Mouse (Mus musculus): ENCODE results near the gene Anp32b.
A peak's percentile ranks its signal among the peaks of the same experiment; 100 is the strongest.

Anp32b gene

DNA sequence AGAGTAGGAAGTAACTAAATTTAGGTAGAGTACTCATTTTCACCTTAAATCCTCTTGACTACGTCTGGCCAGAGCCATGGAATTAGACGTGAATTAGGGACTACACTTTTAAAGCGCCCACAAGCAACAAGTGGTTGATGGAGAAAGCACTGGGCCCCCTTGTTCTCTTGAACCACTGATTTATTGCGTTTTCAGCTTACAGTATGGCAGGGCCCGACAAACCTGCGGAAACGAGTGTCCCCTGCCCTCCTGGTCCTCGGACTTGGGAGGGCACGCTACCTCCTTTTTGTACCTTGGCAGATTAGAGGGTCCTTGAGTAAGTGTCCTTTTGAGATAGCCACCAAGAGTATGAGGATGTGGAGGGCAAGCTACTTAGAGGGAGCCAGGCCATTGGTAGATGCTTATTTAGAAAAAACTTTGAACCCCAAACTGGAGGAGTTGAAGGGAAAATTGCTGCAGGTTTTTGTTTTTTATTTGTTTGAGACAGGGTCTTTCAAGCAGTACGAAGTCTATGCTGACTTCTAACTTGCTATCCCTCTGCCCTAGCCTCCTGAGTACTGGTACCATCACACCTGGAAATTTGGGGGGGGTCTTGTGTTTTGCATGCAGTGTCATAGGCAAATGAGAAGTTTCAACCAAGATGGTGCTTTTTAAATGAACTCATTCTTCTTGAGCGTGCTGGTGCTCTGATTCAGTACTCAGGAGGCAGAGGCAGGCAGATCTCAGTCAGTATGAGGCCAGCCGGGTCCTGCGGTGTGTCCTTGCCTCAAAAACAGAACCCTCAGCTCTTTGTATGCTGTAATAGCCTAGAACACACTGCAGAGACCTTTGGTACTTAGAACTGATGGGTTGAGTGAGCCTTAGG is 2.4 kb downstream of the Anp32b start:
- no peak for DNase-seq

DNA sequence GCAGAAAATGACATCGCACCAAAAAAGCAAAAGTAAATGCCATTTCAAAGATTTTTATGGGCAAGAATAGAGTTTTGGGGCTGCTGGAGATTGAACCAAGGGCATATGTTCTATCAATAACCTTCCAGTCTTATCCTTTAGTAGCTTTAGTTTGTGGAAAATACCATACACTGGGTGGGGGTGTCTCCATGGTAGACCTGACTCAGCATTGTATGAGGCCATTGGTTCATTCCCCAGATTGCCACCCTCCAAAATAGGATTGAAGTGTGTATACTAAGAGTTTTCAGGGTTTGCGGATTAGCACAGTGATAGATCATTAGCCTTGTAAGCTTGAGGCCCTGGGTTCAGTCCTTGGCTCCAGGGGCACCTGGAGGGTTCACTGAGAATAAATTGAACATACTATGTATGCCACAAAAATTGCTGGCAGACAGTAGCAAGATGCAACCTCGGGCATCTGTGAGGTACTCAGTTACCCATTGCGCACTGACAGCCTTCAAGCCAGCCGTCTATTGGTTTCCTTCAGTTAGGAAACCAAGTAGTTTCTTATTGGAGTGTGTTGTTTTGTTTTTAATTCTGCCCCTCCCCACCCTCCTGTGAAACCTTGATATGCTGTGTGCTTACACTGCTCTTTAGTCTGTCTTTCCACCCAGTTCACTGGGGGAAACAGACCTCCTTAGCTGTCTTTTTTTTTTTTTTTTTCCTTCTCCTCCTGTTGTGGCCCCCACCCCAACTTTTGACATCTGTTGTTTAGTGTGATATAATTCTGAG is 3.6 kb downstream of the Anp32b start:
- no peak for DNase-seq

DNA sequence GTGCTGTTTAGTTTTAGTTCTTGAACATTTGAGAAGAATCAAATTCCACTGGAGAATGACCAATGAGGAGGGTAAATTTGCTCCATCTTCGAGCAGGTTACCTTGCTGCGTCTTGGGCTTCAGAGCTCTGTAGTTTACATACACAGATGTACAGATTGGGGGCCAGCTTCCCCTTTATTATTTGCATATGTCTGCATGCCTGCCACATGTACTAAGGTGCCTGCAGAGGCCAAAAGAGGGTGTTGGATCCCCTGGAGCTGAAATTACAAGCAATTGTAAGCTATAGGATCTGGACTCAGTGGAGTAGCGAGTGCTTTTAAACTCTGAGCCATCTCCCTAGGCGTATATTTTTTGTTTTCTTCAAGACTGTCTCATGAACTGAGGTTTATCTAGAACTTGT is 6.1 kb downstream of the Anp32b start:
- no peak for DNase-seq

- DNase-seq, result no peak
Observed at GRCm38 (mm10) chr4:46457186-46457585, 6.5 kb downstream of the Anp32b start.

DNA sequence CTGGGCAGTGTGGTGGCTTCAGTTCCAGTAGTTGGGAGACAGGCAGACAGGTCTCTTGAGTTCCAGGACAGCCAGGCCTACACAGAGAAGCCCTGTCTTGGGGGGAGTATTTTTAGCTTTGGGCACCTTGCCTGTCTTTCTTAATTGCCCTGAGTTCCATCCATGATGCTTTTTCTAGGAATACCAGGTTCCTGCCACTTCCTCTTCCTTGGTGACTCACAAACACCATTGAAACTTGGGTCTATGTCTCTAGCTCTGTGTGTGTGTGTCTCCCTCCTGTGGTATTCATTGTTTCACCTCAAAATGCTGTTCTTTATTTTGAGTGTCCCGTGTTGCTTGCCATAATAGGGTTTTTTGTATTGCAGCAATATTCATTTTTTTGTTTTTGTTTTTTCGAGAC is 7.7 kb downstream of the Anp32b start:
- no peak for DNase-seq

DNA sequence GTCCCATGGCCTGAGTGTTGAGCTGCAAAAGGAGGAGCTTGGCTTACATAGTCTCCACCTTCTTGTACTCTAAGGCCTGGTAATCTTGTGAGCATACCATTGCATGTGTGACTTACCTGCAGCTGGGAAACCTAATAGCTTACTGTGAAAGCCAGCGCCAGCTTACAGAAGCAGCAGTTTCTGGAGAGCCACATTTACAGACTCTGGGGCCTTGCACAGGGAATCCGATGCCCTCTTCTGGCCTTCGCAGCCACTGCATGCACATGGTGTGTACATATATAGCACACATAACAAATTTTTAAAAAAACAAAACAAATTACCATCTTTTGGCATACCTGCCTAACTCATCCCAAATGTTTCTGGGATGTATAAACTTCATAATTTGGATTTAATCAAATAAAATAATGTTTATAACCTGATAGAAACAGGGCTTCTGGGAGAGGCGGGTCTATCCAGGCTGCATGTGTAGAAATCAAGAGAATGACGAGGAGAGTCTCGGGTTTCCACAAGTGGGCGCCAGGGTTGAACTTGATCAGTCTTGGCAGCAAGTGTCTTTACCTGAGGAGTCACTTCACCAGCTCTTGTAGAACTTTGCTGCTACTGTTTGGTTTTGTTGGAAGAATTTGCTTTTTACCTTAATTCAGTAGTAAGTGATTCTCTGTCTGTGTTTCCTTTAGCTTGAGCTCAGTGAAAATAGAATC is 12.6 kb downstream of the Anp32b start:
- DNase-seq, result peak; percentile 69

DNA sequence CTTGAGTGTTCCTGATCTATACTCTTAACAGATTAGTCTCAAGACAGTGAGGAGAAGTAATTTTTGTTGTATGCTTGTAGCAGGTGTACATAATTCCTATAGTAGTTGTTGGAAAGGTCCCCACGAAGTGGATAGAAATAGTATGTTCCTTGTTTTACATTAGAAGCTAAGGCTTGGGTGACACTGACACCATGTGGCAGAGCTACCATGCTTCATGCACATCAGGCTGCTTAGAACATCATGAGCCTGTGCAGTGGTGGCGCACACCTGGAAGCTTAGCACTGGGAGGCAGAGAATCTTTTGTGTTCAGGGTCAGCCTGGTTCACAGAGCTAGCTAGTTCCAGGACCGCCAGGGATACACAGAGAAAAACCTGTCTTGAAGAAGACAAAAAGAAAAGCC is 15.0 kb downstream of the Anp32b start:
- DNase-seq, result no peak

DNA sequence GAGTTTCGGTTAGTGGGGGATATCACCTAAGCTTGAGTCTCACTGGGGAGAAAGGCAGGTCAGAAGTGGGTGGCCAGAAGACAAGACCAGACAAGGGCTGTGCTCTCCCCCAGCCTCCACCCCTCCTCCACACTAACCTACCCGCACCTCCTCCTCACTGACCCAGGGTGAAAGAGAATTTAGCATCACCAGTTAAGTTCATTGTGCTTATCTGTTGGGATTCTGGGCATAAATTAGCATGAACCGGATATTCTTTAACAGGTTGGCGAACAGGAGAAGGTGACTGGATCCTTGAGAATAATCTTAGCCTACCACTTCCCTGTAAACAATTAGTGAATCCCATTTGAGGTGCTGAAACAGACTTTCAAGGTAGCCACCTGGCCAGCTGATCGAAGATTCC is 24.4 kb downstream of the Anp32b start:
- DNase-seq, result no peak

- DNase-seq, result no peak
Observed at GRCm38 (mm10) chr4:46479081-46479480, 28.4 kb downstream of the Anp32b start.

- DNase-seq, result peak; percentile 39 to 49
Observed at GRCm38 (mm10) chr4:46485696-46486417, 35.2 kb downstream of the Anp32b start.

GRCm38 (mm10) chr4:46487348-46487747 is 36.6 kb downstream of the Anp32b start:
- peak; percentile 79 to 85 for DNase-seq

GRCm38 (mm10) chr4:46489028-46489925 is 38.6 kb downstream of the Anp32b start, which contains the start of gene Nans:
TSS of gene Nans (plus strand) at chr4:46489248.
- DNase-seq, result peak; percentile 97 to 98

DNA sequence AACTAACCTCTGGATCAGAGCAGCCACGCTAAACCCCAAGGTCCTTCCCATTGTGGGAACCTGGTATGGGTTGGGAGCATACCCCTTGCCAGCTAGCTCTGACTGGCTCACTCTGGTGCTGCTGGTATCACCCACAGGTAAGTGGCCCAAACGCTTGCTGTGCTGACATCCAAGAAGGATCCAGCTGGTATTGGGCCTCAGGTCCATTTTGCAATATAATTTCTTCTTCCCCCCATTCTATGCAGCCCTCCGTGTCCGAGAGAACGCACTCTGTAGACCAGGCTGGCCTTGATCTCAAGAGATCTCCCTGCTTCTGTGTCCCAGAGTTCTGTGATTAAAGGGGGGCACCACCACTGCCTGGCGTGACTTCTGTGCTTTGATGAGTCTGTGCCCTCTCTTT is 42.4 kb downstream of the Anp32b start:
- no peak for DNase-seq

DNA sequence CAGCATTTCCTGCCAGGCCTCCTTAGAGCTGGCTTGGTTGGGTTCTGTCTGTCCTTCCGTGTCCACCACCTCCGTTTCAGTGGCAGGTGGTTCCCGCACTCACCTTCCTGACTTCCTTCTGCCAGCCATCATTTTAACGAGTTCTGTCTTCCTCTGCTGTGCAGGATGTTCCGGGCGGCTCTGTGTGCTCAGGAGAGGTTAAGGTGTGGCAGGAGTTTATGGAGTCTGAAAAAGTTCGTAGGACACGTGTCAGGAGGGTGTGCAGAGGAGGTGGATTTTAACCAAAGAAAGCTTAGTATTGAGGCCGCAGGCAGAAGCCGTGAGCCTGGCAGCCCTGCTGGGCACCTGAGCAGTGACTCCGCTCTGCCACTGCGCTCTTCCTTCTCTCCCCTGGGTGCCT is 44.8 kb downstream of the Anp32b start:
- no peak for DNase-seq

DNA sequence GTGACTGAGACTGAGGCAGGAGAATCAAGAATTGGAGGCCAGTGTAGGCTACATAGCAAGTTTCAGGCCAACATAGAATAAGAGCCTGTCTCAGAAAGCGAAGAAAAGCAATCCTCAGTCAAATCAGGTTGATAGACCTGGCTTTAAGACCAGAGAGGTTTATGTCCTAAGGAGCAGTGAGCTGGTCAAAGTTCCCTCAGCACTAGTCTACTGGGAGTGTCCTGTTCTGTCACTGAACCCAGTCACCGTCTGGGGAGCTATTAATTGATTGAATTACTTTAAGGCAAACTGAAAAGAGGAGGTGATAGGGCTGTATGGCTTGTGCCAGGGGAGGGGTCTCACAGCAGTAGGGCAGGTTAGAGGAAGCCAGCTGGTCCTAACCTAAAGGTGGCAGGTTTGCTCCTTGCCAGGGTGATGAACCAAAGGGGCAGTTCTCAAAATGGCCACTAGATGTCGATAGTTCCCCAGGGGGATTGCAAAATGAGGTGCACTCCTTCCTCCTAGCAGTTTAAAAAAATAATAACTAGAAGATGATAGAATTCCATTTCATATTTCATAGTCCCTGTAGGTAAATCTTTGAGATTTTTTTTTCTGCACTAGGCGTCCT is 46.7 kb downstream of the Anp32b start:
- peak; percentile 85 to 90 for DNase-seq

DNA sequence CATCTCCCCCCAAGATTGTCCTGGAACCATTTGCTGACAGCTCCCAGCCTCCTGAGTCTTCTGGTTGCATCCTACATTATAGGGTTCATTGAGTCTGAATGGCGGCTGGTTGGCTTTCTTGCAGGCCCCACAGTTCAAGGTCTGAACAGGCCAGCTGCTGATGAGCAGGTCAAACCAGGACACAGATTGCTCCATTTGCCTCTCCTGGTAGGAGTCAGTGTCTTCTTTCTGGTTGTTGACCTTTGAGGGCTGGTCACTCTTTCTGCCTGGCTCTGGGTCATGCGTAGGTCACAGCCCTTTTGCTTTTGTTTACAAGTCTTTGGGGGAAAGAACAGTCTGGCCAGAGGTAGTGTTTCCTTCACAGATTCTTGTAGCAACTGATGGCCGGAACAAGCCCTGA is 47.8 kb downstream of the Anp32b start:
- no peak for DNase-seq

DNA sequence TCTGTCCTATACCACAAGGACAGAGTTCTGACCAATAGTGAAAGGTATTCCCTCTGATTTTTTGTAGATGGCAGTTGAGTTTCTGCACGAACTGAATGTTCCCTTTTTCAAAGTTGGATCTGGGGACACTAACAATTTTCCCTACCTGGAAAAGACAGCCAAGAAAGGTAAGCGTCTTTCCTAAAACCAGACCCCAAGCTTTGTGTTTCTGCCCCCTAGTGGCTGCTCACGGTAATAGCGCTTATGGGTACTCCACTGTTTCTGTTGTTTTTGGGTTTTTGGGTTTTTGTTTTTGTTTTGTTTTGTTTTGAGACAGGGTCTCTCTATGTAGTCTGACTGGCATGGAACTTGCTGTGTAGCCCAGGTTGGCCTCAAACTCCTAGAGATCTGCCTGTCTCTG is 48.3 kb downstream of the Anp32b start:
- DNase-seq, result peak; percentile 72 to 81

DNA sequence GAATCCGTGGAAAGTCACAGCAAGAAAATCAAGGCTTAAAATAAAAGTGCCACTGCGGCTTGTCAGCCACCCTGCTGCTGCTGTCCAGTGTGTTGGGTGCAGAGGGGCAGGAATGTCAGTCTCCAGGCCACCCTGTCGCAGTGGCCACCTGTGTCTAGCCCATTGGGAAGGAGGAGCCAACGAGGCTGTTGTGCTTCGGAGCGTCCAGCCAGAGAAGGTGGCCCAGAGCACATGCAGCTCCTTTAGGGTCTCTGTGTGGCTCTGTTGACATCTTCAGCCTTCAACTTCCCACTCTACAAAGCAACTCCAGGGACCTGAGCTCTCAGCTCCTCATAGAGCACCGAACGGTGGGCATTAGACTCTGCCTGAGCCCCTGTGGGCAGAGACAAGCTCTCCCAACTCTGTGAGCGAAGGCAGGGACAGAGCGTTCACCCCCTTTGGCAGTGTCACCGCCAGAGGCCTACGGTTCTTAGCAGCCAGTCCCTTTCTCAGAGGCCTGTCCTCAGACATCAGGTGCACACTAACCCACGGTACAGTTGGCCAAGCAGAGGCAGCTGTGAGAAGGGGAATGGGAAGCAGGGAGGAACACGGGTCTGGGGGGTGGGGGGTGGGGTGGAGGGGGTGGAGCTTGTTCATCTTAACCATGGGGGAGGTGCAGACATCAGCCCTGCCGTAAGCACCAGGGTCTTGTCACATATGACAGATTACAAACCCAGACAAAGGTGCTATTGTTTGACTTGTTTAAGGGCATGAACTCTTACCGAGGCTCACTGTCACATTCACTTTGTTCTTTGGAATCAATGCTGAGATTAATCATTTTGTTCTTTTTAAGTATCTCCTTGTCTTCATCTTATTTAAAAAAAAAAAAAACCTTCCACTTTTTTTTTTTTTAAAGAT is 52.2 kb downstream of the Anp32b start:
- DNase-seq, result no peak

- no peak for DNase-seq
Observed at GRCm38 (mm10) chr4:46503881-46504280, 53.2 kb downstream of the Anp32b start.

Measured in cerebellum, postnatal 10 days (tissue).